Mouse (Mus musculus): Measurements from ENCODE around the gene Bod1l. TPM values are rescaled to one million over a fixed set of nuclear protein-coding genes. Genes with fewer than 3 reads are reported as not detected.

Gene Bod1l
- total and polyA plus RNA-seq, 3 experiments: 8.9 to 16.5 (median 15.4) TPM

- TF ChIP-seq IRF4 (IDR thresholded peaks at IDR 0.05; ENCODE audit: low read depth, low read length) (no peak), SIN3A (IDR thresholded peaks at IDR 0.05; ENCODE audit: low read length) (peak; percentile 52; the same call in 1 of the 2 replicates), E2F4 (IDR thresholded peaks at IDR 0.05; ENCODE audit: insufficient replicate concordance, low read depth, low read length) (no peak), RCOR1 (conservative IDR thresholded peaks at IDR 0.05; ENCODE audit: low read depth, low read length) (no peak), JUN (IDR thresholded peaks at IDR 0.05; ENCODE audit: insufficient read depth, low read depth, low read length) (no peak), ZC3H11A (IDR thresholded peaks at IDR 0.05; ENCODE audit: low read depth, low read length) (no peak), USF1 (IDR thresholded peaks at IDR 0.05; ENCODE audit: low read depth, low read length) (no peak), CTCF (conservative IDR thresholded peaks at IDR 0.05 in 1 of 2, IDR thresholded peaks at IDR 0.05 in 1 of 2; ENCODE audit: low read depth in 2 of 2, low read length in 2 of 2) (no peak), TBP (conservative IDR thresholded peaks at IDR 0.05; ENCODE audit: low read depth, low read length) (no peak), CHD1 (IDR thresholded peaks at IDR 0.05; ENCODE audit: low read depth, low read length) (0 out of 2 replicates have a peak, but pooled peaks have one; percentile 36), MYC (IDR thresholded peaks at IDR 0.05; ENCODE audit: low read depth, low read length) (no peak)
These were observed 55.2 kb downstream of the Bod1l start (continued) for GRCm38 (mm10) chr5:41788877-41789276.

- no peak for DNase-seq (ENCODE audit: extremely low read depth)
- H3K4me2 ChIP-seq (ENCODE audit: insufficient read depth, low read depth, poor library complexity, severe bottlenecking): no peak overlapping the region
- dilution Hi-C loops (cut with MboI; ENCODE audit: extremely low pct_ligation_motif_present, extremely low pct_unique_long_range_greater_than_20kb, low sequenced_read_pairs) (no loop called here), in situ Hi-C loops (cut with MboI; ENCODE audit: low pct_ligation_motif_present, low pct_unique_long_range_greater_than_20kb, low sequenced_read_pairs) (no loop called here)
- peaks cover 11 to 18% of the 10 kb centered on the region in 2 experiments for H3K36me3 ChIP-seq (replicated peaks in 1 of 2; ENCODE audit: control insufficient read depth in 1 of 2, insufficient read depth in 1 of 2, low read length in 1 of 2)
- no peak overlapping the region for H3K9ac ChIP-seq (ENCODE audit: insufficient read depth, low read depth)
- H3K79me2 ChIP-seq (replicated peaks; ENCODE audit: control insufficient read depth, extremely low read depth, insufficient read depth, poor library complexity, severe bottlenecking): no peaks in the 10 kb centered on the region
- no peaks in the 10 kb centered on the region for H3K27me3 ChIP-seq (replicated peaks)
- peaks cover 0 to 2% of the 10 kb centered on the region in 2 experiments; a peak in 1 of 4 replicates for H3K4me1 ChIP-seq (ENCODE audit: control insufficient read depth in 1 of 2, insufficient read depth in 2 of 2)
- H3K9me3 ChIP-seq (replicated peaks; ENCODE audit: low read length): no peaks in the 10 kb centered on the region
- H3K27ac ChIP-seq (ENCODE audit: insufficient read depth, low read depth): no peak overlapping the region
- no peak for TF ChIP-seq BHLHE40 (IDR thresholded peaks at IDR 0.05; ENCODE audit: low read depth, low read length)
- TF ChIP-seq CTCF (conservative IDR thresholded peaks at IDR 0.05 in 1 of 2, IDR thresholded peaks at IDR 0.05 in 1 of 2; ENCODE audit: low read depth in 2 of 2, low read length in 2 of 2): no peak
- TF ChIP-seq ZC3H11A (IDR thresholded peaks at IDR 0.05; ENCODE audit: low read depth, low read length): no peak
- TF ChIP-seq CHD2 (IDR thresholded peaks at IDR 0.05; ENCODE audit: low read length): no peak
- no peak for TF ChIP-seq GABPA (IDR thresholded peaks at IDR 0.05; ENCODE audit: insufficient replicate concordance, low read depth, low read length)
- no peak for TF ChIP-seq MAZ (IDR thresholded peaks at IDR 0.05; ENCODE audit: low read depth, low read length)
- TF ChIP-seq ELF1 (IDR thresholded peaks at IDR 0.05; ENCODE audit: low read depth, low read length): no peak
- no peak for TF ChIP-seq JUN (IDR thresholded peaks at IDR 0.05; ENCODE audit: insufficient read depth, low read depth, low read length)
- TF ChIP-seq ZKSCAN1 (IDR thresholded peaks at IDR 0.05; ENCODE audit: borderline replicate concordance, low read depth, low read length): no peak
- TF ChIP-seq JUND (conservative IDR thresholded peaks at IDR 0.05; ENCODE audit: low read depth, low read length): no peak
- no peak for TF ChIP-seq ETS1 (conservative IDR thresholded peaks at IDR 0.05; ENCODE audit: low read depth, low read length)
- TF ChIP-seq MEF2A (IDR thresholded peaks at IDR 0.05; ENCODE audit: borderline replicate concordance, low read depth, low read length): no peak
- TF ChIP-seq USF1 (IDR thresholded peaks at IDR 0.05; ENCODE audit: low read depth, low read length): no peak
- no peak for TF ChIP-seq ZMIZ1 (IDR thresholded peaks at IDR 0.05; ENCODE audit: low read depth, low read length)
- no peak for TF ChIP-seq SMC3 (IDR thresholded peaks at IDR 0.05; ENCODE audit: low read depth, low read length)
- no peak for TF ChIP-seq POLR2AphosphoS2 (IDR thresholded peaks at IDR 0.05; ENCODE audit: low read depth, low read length)
- no peak for TF ChIP-seq MAX (IDR thresholded peaks at IDR 0.05; ENCODE audit: low read length)
- TF ChIP-seq UBTF (IDR thresholded peaks at IDR 0.05; ENCODE audit: low read depth, low read length): no peak
- no peak overlapping the region for H3K4me3 ChIP-seq (replicated peaks in 1 of 3; ENCODE audit: low read depth in 2 of 3, low read length in 2 of 3, poor library complexity in 1 of 3)
These were observed 62.2 kb downstream of the Bod1l start for GRCm38 (mm10) chr5:41781890-41782289.

Measured in CH12.LX (cell line).